Mouse (Mus musculus): ENCODE measurements around the gene Dsn1.

Dsn1 gene

DNA sequence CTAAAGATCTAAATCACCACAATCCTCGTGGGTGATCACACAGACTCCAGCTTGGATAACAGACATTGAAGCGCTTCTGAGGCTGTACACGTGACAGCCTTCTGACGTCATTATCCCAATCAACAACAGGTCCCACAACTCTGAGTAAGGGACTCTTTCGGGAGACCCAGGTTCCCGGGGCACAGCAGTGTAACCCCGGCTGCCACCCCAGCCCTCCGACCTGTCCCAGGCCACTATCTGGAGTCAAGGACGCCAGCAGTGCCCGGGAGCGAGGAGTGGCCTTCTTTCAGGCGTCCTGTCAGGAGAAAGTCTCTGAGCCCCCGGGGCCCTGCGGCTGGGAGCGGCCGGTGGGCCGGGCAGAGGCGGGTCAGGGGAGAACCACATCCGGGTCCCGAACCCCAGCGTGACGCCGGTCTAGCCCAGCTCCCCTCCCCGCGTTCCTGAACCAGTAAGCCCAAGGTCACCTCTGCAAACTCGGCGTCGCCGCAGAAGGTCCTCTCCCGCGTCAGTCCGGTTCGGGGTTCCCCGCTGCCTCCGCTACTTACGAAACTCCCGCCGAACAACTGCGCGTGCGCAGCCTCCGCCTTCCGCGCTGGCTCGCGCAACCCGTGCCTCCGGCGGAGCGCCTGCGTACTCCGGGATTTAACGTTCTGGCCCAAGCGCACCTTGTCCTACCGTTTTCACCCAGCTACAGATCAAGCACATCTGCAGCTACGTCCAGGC lies at the start of gene Dsn1:
Gene Dsn1 (minus strand): TSS at position 644 of the 723 bp plus-strand sequence.
- peak; percentile 84 to 89 for DNase-seq (ENCODE audit: low spot score in 2 of 2)

DNA sequence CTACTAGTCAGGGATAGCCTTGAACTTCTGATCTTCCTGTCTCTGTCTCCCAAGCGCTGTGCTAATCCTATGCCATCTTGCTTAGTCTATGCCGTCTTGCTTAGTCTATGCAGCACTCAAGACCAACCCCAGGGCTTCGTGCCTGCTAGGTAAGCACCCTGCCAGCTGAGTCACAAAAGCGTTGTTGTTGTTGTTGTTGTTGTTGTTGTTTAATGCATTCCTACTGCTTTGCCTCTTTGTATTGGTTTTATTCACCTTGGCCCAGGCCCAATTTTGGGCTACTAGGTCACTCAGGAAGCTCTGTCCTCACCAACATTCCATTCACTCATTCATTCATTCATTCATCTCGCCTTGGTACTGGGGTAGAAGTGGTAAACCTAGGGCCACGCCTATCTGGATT lies 48.8 kb upstream of the Dsn1 start:
- no peak for DNase-seq (ENCODE audit: low spot score in 2 of 2)

DNA sequence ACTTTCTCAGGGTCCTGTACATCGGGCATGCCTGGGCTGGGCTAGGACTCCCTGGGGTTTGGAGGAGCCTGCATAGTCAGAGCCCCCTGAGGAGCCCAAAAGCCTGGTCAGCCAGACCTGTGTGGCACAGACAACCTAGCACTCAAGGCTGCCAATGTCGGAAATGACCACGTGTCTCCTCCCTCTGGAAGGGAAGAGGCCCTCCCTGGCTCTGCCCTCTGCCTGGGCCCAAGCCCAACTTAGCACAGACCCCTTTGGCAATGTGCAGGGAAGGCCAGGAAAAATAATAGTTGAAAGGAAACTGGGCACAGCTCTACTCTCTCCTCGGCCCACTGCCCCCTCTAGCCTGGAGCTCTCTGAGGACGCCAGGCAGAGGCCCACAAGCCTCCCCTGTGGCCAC lies 47.9 kb upstream of the Dsn1 start:
- DNase-seq (ENCODE audit: low spot score in 2 of 2): no peak

DNA sequence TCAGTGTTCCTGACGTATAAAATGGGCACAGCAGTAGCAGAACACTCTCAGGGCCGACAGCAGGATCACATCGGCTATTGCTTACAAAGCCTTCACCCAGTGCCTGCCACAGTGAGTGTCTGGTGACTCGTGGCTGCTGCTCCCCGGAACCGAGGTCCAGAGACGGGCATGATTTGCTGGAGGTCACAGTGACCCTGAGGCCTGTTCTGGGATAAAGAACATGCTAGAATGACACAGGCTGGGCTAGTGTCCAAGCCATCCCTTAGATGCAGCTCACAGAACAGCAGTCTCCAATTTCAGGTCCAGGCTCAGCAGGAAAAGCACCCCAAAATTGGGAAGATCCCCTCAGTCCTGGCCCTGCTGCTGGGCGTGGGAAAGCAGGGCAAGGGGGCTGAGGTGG lies 47.3 kb upstream of the Dsn1 start:
- DNase-seq (ENCODE audit: low spot score in 2 of 2): no peak

DNA sequence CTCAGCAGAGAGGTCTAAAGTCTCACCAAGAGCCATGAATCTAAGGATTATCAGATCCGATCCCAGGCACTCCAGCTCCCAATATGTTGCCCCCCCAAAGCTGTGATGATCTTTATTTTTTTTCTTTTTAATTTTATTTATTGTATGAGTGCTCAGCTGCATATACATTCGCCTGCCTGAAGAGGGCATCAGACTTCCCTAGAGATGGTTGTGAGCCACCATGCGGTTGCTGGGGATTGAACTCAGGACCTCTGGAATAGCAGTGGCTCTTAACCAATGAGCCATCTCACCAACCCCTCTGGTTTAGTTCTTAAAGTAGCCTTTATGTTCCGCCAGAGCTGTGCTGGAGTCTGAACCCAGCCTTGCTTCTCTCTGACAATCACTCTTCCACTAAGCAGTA lies 46.8 kb upstream of the Dsn1 start:
- DNase-seq (ENCODE audit: low spot score in 2 of 2): no peak

DNA sequence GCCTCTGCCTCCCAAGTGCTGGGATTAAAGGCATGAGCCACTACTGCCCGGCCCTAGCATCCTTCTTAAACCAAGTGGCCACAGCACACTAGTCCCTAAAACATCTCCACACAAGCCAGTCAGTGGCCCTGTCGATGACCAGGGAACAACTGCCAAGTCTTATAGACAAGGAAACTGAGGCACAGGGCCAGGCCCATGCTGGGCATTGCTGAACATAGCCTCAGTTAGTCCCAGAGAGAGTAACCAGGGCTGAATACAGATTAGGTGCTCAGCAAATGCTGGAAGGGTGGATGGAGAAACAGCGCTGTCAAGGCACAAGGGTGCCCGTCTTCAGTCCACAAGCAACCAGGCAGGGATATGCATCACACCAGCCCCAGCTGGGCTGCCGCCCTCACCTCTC lies 46.2 kb upstream of the Dsn1 start:
- no peak for DNase-seq (ENCODE audit: low spot score in 2 of 2)

DNA sequence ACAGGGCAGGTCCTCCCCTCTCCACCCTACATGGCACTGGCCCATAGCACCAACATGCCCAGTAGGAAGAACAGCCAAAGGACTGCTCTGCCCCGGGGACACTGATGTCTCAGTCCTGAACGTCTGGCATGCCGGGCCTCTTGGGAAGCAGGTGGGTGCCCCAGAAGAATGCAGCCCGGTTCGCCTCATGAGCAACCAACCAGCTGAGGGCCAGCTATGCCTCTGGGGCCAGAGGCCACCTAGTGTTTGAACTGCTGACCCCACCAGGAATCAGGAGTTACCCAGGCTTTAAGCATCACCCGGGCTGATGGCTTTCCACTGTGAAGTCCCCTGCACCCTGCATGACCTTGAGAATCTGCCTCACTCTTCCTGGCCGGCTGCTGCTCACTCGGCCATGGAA lies 45.5 kb upstream of the Dsn1 start:
- DNase-seq (ENCODE audit: low spot score in 2 of 2): no peak

DNA sequence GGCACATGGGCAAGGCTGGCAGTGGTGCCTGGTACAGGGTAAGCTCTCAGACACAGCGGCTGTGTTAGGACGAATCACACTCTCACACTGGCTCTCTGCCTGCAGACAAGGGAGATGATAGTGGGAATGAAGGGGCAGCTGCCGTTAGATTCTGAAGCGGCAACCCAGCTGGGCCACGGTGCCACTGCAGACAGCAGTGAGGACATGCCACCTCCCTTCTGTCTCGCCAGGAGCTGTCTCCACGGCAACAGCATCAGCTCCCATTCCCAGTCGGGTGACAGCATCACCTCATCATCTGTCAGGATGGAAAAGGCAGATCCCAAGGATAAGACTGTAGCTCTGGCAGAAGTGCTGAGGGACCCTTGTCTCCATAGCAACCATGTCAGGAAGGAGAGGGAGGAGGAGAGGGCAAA lies 42.9 kb upstream of the Dsn1 start:
- no peak for DNase-seq (ENCODE audit: low spot score in 2 of 2)

DNA sequence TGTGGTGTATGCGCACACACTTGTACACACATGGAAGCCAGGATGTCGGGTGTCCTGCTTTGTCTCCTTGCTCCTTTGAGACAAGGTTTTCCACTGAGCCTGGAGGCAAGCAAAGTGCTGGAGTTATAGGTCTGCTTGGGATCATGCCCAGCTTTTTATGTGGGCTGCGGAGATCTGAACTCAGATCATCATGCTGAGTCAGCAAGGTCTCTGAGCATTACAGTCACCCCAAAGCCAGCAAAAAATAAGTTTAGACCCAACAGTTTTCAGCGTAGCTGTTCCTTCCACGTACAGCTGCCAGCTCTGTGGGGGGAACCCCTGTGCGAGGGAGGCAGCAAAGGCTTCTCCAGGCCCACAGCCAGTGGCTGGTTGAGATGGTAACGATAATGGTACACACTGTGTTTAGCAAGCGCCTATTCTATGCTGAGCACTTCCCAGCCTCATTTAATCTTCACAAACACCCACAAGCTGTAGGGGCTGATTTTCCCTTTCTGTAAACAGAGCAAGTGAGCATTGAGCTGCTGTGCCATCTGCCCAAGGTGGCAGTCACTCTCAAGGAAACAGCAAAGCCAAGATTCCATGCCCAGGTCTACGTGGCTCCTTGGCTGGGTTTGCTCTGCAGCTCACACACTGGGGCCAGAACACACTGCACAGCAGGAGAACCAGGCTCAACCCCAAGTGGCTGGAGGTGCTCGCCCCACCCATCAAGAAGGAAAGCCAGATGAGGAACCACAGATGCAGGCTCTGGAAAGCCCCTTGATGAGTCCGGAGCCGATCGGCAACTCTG lies 41.6 kb upstream of the Dsn1 start:
- no peak for DNase-seq (ENCODE audit: low spot score in 2 of 2)

DNA sequence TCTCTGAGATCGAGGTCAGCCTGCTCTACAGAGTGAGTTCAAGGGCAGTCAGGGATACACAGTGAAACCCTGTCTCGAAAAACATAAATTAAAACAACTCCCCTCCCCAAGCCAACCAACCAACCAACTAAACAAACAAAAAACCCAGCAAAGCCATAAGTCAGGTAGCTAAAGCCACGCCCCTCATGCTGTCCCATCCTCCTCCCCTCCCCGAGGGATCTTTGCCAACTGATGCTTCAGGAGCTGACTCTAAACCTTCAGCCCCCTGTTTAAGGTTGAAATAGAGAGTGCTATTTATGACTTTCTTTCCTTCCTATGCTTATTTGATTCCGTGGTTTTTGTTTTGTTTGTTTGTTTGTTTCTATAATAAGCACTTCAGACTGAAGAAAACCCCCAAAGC lies 40.0 kb upstream of the Dsn1 start:
- no peak for DNase-seq (ENCODE audit: low spot score in 2 of 2)

DNA sequence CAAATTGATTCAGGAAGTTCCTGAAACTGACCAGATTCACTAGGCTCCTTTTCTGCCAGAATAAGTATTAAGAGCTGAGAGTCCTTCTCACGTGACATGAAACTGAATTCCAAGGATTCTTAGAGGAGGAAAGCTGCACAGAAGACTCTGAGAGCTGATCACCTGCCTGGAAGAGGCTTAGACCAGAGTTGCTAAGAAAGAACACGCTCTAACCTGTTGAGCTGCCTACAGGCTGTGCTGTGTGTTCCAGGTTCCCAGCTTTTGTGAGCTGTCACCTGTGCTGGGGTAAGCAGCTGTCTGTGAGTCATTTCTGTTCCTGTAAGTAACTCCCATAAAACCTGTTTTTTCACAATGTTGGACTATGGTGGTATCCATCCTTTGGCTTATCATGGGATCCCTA lies 39.0 kb upstream of the Dsn1 start:
- no peak for DNase-seq (ENCODE audit: low spot score in 2 of 2)

DNA sequence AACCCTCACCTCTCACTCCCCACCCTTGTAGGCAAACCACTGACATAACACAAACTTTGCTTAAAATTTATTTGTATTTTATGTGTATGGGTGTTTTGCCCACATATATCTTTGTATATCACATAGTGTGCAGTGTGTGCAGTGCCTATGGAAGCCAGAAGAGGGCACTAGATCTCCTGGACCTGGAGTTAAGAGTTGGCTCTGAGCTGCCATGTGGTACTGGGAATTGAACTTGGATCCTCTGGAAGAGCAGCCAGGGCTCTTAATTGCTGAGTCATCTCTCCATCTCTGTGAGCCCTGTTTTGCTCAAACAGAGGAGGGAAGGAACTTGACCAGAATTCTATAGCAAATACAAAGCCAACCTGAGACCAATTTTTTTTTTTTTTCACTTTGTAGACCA lies 37.0 kb upstream of the Dsn1 start:
- no peak for DNase-seq (ENCODE audit: low spot score in 2 of 2)

DNA sequence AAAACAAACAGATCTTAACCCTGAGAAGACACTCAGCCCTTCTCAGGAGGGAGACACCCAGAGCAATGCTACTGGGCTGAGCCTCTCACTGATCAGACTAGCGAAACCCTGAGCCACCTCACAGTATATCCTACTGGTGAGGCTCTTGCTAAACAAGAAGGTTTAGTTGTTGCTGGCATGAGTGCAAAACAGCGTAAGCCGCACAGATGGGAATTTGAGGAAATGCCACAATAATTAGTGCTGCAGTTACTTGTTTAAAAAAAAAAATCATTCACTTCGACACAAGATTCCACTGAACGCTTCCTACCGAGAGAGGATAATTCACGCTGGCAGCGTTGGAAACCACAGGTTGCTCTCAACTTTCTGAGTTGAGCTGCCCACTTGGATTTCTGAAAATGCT lies 36.6 kb upstream of the Dsn1 start:
- DNase-seq (ENCODE audit: low spot score in 2 of 2): no peak

DNA sequence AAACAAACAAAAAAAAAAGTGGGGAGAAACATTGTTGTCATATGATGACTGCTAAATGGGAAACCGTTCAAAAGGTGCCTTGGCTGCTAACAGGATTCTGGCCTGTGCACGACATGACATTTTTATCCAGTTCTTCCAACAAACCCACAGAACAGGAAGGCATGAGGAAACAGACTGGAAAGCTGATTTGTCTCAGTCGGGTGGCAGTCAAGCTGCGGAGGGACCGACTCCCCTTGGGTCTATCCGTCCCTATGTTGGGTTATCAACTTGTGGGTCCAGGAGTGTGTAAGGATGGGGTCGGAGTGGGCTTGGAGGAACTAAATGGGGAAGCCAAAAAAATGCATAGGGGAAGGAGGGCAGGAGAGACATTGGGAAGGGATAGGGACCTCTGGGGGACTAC lies 34.5 kb upstream of the Dsn1 start:
- no peak for DNase-seq (ENCODE audit: low spot score in 2 of 2)

DNA sequence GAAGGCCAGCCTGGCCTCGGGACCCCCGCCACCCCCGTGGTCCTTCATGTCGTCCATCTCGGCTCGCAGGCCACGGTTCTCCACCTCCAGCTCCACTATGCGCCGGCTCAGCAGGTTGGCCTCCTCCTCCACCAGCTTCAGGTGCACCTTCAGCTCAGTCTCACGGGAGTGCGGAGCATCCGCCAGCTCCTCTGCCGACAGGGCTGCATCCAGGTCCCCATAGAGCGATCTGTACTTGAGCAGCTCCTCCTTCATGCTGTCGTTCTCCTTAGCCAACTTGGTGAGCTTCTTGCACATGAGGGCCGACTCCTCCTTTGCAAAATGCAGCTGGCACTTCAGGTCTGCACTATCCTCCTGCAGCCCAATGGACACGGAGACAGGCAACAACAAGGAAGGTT lies 33.7 kb upstream of the Dsn1 start:
- DNase-seq (ENCODE audit: low spot score in 2 of 2): no peak

DNA sequence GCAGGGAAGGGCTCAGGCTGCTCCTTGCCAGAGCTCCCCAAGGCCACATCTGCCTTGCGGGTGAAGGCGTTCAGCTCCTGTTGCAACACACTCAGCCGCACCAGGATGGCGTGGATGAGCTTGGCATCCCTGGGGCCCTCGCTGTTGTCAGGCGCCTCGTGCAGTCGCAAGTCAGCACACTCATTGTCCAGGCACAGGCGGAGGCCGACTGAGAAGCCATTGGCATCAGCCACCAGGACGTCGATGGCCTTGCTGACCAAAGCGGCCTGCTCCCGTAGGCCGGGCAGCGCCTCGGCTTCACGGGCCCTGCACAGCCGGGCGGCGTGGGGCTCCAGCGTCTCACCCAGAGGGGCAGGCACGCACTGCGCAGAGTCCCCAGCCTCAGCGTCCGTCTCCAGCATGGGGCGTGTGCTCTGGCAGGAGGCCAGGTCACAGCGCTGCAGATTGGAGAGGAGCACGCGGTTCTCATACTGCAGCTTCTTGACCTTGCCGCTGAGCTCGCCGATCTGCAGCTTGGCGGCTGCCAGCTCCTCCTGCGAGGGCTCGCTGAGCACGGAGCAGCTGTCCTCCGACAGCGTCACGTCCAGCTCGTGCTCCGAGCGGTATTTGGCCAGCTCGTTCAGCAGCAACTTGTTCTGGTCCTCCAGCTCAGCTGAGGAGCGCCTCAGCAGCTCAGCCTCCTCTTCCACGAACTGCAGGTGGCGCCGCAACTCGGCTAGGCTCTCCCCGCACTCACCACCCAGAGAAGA lies 33.1 kb upstream of the Dsn1 start:
- DNase-seq (ENCODE audit: low spot score in 2 of 2): no peak

DNA sequence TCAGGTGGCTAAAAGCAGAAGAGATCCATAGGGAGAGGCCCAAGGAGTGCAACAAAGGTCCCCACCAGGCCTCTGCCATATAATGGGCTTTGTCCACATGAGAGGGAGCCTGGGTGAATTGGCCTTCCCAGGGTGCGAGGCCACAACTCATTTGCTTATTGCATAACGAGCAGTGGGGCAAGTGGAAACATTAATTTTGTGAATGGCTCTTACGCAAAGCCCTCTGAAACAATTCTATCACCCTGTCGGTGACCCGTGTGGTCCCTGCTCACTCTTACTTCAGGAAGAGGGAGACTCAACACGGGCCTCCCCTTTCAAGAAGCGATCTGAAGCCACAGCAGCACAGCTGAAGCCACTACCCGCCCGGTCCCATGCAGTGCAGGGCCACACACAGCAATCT lies 30.3 kb upstream of the Dsn1 start:
- no peak for DNase-seq (ENCODE audit: low spot score in 2 of 2)

DNA sequence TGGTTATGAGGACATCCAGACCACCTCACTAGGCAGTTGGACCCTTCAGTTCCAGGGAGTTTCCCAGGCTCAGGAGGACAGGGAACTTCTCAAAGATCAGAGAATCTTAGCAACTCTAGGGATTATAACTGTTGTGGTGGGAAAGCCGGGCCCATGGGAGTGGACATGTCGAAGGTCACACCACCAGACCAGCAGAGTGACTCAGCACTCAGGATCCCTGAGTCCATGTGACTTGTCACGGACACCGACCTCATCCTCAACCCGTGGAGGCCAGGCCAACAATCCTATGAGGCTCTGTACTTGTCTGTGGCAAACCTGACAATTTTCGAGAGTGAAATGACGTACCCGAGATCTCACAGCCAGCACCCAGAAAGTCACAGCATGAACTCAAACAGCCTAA lies 29.4 kb upstream of the Dsn1 start:
- no peak for DNase-seq (ENCODE audit: low spot score in 2 of 2)

DNA sequence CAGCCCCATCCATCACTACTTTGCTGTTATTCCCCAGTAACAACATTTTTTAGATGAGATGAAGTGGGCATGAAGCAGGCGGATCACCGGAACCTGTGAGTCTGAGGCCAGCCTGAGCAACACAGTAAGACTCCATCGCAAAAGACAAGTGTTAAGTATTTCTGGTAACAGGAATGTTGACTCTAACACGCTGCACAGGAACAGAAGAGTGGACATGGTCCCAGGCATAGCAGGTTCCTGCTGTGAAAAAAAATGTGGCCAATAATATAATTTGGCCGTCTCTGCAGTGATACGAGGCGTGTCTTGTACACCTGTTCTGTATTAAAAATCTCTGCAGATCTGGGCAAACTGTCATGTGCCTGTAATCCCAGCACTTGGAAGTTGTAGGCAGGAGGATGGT lies 28.4 kb upstream of the Dsn1 start:
- DNase-seq (ENCODE audit: low spot score in 2 of 2): no peak

DNA sequence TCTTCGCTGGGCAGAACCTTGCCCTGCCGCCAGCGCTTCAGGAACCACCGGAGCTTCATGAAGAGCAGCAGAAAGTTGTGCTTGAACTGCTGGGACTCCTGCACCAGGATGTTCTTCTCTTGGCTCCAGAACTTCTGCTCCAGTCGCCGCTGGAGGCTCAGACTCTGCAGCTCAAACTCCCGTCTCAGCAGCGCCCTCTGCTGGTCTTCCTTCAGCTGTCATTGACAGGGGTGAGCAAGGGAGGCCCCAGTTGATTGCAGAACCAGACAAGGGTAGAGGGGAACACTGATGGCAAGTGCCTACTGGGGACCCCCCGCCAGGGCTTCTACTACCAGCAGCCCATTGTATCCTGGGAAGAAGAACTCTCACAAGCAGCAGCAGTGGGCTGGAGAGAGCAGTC lies 23.9 kb upstream of the Dsn1 start:
- peak; percentile 67 to 91 for DNase-seq (ENCODE audit: low spot score in 2 of 2)

DNA sequence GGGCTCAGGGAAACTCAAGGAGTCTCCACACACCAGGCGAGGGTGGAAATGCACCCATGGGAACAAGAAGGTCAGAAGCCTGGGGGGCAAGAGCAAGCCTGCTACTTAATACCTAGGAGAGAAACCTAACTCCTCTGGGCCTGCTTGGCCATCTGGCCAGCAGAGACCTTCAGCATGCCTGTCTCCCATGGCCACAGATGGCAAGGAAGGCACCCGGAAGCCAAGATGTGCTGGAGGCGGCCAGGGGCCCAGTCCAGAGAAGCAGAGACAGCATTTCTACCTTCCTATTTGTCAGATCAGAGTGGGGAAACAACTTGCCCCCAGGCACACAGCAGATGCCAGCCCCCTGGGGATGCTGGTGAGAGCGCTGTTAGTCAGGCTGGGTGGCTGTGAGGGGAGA lies 21.3 kb upstream of the Dsn1 start:
- DNase-seq (ENCODE audit: low spot score in 2 of 2): no peak

DNA sequence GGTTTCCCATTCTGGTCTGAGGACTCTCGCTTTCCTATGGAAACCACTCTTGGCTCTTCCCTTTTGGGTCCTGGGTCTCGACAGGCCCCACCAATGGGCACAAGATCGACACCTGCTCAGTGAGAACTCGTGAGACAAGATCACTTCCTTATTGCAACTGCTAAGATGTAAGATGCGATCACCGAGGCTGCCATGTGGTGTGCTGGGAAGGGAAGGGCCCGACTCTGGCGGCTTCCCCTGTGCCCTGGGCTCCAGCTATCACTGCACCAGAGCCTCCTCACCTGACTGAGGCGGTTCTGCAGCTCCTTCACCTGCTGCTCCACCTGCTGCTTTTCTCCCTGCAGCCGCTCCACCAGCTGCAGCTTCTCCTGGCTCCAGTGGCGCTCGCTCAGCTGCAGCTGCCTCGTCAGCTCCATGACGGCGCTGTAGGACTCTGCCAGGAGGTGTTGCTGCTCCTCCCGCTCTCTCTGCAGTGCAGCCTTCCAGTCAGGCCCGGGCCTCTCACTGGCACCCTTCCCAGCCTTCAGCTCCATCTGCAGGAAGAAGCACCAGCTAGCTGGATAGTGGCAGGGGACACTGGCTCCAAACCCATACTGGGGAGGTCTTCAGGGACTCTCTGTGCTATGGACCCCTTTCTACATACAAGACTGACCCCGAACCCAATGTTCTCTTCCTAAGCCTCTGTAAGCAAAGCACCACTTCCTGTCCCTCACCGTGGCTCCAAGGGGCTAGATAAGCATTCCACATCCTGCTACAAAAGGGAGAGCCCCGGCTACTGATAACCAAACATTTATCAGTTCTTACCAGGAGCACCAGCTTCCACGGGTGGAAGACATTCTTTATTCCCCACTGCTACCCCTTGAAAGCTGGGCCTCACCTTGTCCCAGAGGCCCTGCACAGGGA lies 20.4 kb upstream of the Dsn1 start:
- no peak for DNase-seq (ENCODE audit: low spot score in 2 of 2)
